Mouse (Mus musculus) macrophage (primary cell): ENCODE data around the gene Fam117b. TPM values are rescaled to one million over a fixed set of nuclear protein-coding genes. Genes with fewer than 3 reads are reported as not detected.
A peak's percentile ranks its signal among the peaks of the same experiment; 100 is the strongest.

Source experiments
- H3K27ac ChIP-seq: fragments of 350-480 bp; formaldehyde crosslinking; 2 replicates; pipeline ENCODE4 v1.9.0; 2021
- H3K36me3 ChIP-seq: fragments of 350-480 bp; formaldehyde crosslinking; 2 replicates; pipeline ENCODE4 v1.9.0; 2021; ENCODE audit errors: inconsistent target
- H3K4me3 ChIP-seq: fragments of 350-480 bp; formaldehyde crosslinking; 2 replicates; pipeline ENCODE4 v1.9.0; 2021; ENCODE audit errors: inconsistent target
- H3K79me2 ChIP-seq: fragments of 350-480 bp; formaldehyde crosslinking; 2 replicates; pipeline ENCODE4 v1.9.0; 2021; ENCODE audit errors: inconsistent target
- WGBS: methylation state at CpG from one replicate; pipeline ENCODE4 v1.1.7; 2026; ENCODE audit warnings: inconsistent platforms; ENCODE audit not compliant: missing documents; 5-methylcytosine and 5-hydroxymethylcytosine counted together
- polyA plus RNA-seq: library from polyadenylated mRNA; stranded (reverse); fragments of 250-400 nt; gene quantifications from 3 replicates; pipeline ENCODE4 v1.2.4, GENCODE M21; 2018; ENCODE audit warnings: inconsistent platforms
- total RNA-seq, 78 experiments: library from RNA; depleted of rRNA; stranded (reverse); fragments of 250-400 nt; gene quantifications; 1 replicate in 9 of 78; 2 replicates in 24 of 78; 3 replicates in 43 of 78; 4 replicates in 2 of 78; pipeline ENCODE4 v1.2.4; 2018; ENCODE audit warnings: inconsistent platforms in 56 of 78

Fam117b gene
- 10 to 100 TPM in 20 of 26 experiments, 1 to 10 TPM in 6; 2.3 to 65.9 (median 19.1) TPM for total RNA-seq (2018; cell fraction: chromatin; rRNA removed)
- 10 to 100 TPM; 11.6 to 24.5 (median 17.4) TPM for total RNA-seq (2018; cell fraction: cytosol; rRNA removed)
- 10 to 100 TPM in 20 of 26 experiments, 1 to 10 TPM in 6; 7.5 to 62.5 (median 19.6) TPM for total RNA-seq (2018; cell fraction: nucleus; rRNA removed)
- 12.7 to 13.7 TPM (median 12.8 TPM) in 3 replicates for polyA plus RNA-seq

GRCm38 (mm10) chr1:59912413-59913157, at the start of gene Fam117b:
Gene Fam117b (plus strand): TSS chr1:59913006.
- Histone ChIP-seq H3K4me3 (peak within 1 kb of the TSS; percentile 38), H3K36me3 (no peaks in the 10 kb centered on the region), H3K79me2 (peaks cover 34% of the 10 kb centered on the region), H3K27ac (peak within 1 kb of the TSS; percentile 46; the same call in 1 of the 2 replicates)
- WGBS, result under 1% methylated on average over 58 of the region's 72 CpGs

- no peak overlapping the region for H3K4me3 ChIP-seq
- H3K79me2 ChIP-seq, result no peaks in the 10 kb centered on the region
- WGBS, result 95% methylated on average over 5 of the region's 5 CpGs
- peaks cover 45% of the 10 kb centered on the region for H3K36me3 ChIP-seq
- no peak overlapping the region for H3K27ac ChIP-seq
These were observed 44.8 kb upstream of the Fam117b start for GRCm38 (mm10) chr1:59868041-59868440.

- WGBS, result 69% methylated on average over 1 of the region's 3 CpGs
- Histone ChIP-seq H3K36me3 (peaks cover 11% of the 10 kb centered on the region; the same call in 1 of the 2 replicates), H3K4me3 (no peak overlapping the region), H3K79me2 (no peaks in the 10 kb centered on the region), H3K27ac (no peak overlapping the region)
These were observed 38.8 kb upstream of the Fam117b start for GRCm38 (mm10) chr1:59874023-59874422.

- WGBS, result 76% methylated on average over 7 of the region's 7 CpGs
- no peaks in the 10 kb centered on the region for H3K79me2 ChIP-seq
- H3K36me3 ChIP-seq, result no peaks in the 10 kb centered on the region
- no peak overlapping the region for H3K27ac ChIP-seq
- H3K4me3 ChIP-seq, result no peak overlapping the region
These were observed 34.7 kb upstream of the Fam117b start for GRCm38 (mm10) chr1:59878098-59878497.

DNA sequence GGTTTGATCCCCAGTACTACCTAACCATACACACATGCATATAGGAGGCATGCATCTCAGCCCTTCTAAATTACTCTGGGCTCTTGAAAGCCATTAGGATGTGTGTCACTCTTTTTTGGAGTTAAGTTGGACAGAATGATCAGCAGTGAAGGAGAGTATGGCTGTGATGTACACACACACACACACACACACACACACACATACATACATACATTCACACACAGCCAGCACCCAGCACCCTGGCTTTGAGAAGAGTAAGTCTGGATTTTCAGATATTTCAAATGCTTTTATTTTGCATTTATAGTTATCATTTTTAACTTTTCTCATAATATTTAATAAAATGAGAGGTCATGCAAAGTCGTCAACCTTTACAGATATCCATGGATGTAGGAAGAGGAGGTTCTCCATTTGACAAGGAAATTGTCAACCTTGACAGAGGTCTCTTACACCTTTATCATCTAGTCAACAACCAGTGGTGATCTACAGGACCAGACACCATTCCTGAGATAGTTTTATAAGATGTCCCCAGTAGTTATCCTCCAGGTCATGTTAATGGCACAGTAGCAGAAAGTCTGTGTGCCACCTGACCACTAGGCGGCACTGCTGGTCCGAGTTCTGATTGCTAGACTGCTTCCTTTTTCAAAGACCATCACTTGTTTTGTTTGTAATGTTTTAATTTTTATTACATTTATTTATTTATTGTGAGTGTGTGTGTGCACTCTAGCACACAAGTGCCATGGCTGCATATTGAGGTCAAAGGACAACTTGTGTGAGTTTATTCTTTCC, 29.3 kb upstream of the Fam117b start:
- H3K27ac ChIP-seq, result no peak overlapping the region
- H3K79me2 ChIP-seq, result no peaks in the 10 kb centered on the region
- H3K36me3 ChIP-seq, result no peaks in the 10 kb centered on the region
- H3K4me3 ChIP-seq, result no peak overlapping the region
- WGBS, result 33% methylated on average over 3 of the region's 3 CpGs

GRCm38 (mm10) chr1:59886899-59887298, 25.9 kb upstream of the Fam117b start:
- Histone ChIP-seq H3K27ac (no peak overlapping the region), H3K36me3 (no peaks in the 10 kb centered on the region), H3K79me2 (no peaks in the 10 kb centered on the region), H3K4me3 (no peak overlapping the region)
- 69% methylated on average over 4 of the region's 4 CpGs for WGBS

DNA sequence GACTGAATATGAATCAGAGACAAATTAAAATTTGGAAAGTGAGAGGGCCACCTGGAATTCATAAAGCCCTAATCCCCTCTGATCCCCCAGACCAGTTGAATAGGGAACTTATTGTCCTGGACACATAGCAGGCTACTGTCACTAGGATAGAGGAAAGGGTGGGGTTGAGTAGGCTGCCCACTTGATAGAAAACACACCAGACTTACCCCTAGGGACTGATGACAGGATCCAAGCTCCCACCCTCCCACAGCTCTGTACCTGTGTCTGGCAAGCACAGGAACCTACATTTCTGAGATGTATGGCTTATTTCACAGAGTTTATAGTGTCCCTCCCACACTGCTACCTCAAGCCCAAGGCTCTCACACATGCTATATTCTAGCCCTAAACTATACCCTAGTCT, 24.8 kb upstream of the Fam117b start:
- Histone ChIP-seq H3K36me3 (no peaks in the 10 kb centered on the region), H3K27ac (no peak overlapping the region), H3K79me2 (no peaks in the 10 kb centered on the region), H3K4me3 (no peak overlapping the region)

DNA sequence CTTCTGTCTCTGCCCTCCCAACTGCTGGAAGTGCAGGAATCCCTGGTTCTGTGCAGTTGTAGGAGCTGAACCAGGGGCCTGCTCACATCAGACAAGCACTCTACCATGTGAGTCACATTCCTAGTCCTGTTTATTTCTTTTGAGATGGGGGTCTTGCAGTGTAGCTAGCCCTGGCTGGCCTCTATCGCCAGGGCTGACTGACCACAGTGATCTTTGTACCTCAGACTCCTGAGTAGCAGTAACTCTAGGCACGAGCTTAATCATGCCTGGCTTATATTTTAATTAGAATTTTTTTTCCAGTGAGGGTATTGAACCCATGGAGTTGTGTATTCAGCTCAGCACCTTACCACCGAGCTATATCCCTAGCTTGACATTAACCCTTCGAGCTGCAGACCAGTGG, 21.6 kb upstream of the Fam117b start:
- no peak overlapping the region for H3K27ac ChIP-seq
- H3K79me2 ChIP-seq, result no peaks in the 10 kb centered on the region
- no peaks in the 10 kb centered on the region for H3K36me3 ChIP-seq
- H3K4me3 ChIP-seq, result no peak overlapping the region
- 92% methylated on average over 4 of the region's 4 CpGs for WGBS

DNA sequence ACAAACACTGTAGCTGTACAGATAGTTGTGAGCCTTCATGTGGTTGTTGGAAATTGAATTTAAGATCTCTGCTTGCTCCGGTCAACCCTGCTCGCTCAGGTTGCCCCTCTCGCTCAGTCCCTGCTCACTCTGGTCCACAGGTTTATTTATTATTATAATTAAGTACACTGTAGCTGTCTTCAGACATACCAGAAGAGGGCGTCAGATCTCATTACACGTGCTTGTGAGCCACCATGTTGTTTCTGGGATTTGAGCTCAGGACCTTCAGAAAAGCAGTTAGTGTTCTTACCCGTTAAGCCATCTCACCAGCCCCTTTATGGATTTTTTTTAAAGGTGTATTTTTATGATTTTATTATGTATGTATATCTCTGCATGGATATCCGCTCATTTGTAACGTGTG, 20.0 kb upstream of the Fam117b start:
- Histone ChIP-seq H3K4me3 (no peak overlapping the region), H3K27ac (no peak overlapping the region), H3K79me2 (no peaks in the 10 kb centered on the region), H3K36me3 (no peaks in the 10 kb centered on the region)
- WGBS, result 91% methylated on average over 8 of the region's 8 CpGs

DNA sequence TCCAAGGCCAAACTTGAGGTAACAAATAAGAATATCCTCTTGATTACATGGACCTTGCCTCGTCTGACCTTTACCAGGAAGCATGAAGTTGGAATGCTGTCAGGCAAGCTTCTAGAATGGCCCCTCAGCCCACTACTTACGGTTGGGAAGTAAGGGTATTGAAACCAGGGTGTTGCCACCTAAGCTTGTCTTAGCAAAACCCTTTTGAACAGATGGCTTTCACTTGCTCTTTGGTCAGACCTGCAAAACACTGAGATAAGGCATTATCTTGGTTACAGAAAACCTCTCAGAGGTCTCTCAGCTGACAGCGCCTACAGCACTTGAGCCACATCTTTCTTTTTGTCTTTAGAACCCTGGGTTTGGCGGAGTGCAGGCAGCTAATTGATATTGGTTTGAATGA, 18.8 kb upstream of the Fam117b start:
- WGBS, result 96% methylated on average over 4 of the region's 4 CpGs
- H3K27ac ChIP-seq, result no peak overlapping the region
- no peaks in the 10 kb centered on the region for H3K79me2 ChIP-seq
- H3K4me3 ChIP-seq, result no peak overlapping the region
- H3K36me3 ChIP-seq, result no peaks in the 10 kb centered on the region

DNA sequence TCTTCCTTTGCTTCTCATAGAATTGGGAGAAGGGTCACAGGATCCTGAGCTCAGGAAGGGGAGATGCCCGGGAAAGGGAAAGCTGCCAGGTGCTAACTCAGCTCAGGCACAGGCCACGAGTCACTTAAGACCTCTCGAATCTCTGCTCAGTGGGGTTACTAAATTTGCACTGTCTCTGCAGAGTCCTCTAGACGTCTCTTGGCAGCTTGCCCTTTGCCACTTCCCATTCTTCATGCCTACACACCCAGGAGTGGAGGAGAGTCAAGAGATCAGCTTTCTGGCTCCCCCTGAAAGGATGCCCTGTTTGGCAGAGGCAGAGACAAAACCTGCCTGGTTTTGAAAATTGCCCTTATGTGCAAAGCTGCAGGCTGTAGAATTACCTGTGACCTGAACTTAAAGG, 17.4 kb upstream of the Fam117b start:
- no peaks in the 10 kb centered on the region for H3K36me3 ChIP-seq

GRCm38 (mm10) chr1:59897147-59897798, 15.5 kb upstream of the Fam117b start:
- H3K27ac ChIP-seq, result no peak overlapping the region
- 92% methylated on average over 5 of the region's 5 CpGs for WGBS
- no peaks in the 10 kb centered on the region for H3K79me2 ChIP-seq
- H3K4me3 ChIP-seq, result no peak overlapping the region
- no peaks in the 10 kb centered on the region for H3K36me3 ChIP-seq

More for the DNA sequence above, 17.4 kb upstream of the Fam117b start:
- no peaks in the 10 kb centered on the region for H3K79me2 ChIP-seq
- no peak overlapping the region for H3K27ac ChIP-seq
- WGBS, result 2% methylated on average over 4 of the region's 4 CpGs
- no peak overlapping the region for H3K4me3 ChIP-seq

DNA sequence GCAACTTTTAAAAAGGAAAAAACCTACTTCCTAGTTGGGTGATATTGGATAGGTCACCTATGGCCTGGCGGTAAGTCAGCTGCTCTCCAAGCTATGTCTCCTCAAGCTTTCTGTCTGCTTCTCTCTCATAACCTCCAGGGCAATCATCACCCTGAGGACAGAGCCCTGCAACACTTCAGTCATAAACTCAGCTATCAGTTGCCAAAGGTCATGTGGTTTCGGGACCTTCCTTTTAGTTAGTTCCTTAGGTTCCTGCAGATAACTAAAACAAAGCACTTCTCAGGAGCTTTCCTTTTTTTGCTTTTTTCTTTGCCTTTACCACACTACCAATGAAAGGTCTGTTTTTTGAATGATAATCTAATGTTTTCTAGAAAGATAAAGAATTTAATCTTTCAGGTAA, 13.1 kb upstream of the Fam117b start:
- Histone ChIP-seq H3K79me2 (no peaks in the 10 kb centered on the region), H3K27ac (no peak overlapping the region), H3K4me3 (no peak overlapping the region), H3K36me3 (no peaks in the 10 kb centered on the region)
- 68% methylated on average over 2 of the region's 2 CpGs for WGBS

- H3K79me2 ChIP-seq, result no peaks in the 10 kb centered on the region
- H3K27ac ChIP-seq, result no peak overlapping the region
- 88% methylated on average over 4 of the region's 5 CpGs for WGBS
- no peaks in the 10 kb centered on the region for H3K36me3 ChIP-seq
- no peak overlapping the region for H3K4me3 ChIP-seq
These were observed 11.5 kb upstream of the Fam117b start for GRCm38 (mm10) chr1:59901082-59901876.
